Mouse (Mus musculus) liver, embryonic 14.5 days (tissue): ENCODE results near the gene Tubb3.

Experiments used
- CTCF ChIP-seq: IDR thresholded peaks from 2 replicates; pipeline ENCODE4 v1.5.1; 2016; ENCODE audit warnings: antibody characterized with exemption, low read depth, control low read depth
- EP300 ChIP-seq: IDR thresholded peaks from 2 replicates; pipeline ENCODE4 v1.6.1; 2016; ENCODE audit warnings: antibody characterized with exemption, low read depth

- no peak for TF ChIP-seq CTCF
- TF ChIP-seq EP300, result no peak
Observed at GRCm38 (mm10) chr8:123410788-123411187, 436 bp upstream of the Tubb3 start.
